ENCODE assay signal across 21 mouse cellular contexts in genomic region chr5:48301186-48301585, GRCm38 (mm10). TPM values are rescaled to one million over a fixed set of nuclear protein-coding genes. Genes with fewer than 3 reads are reported as not detected.
DNase-seq lines count a peak whose midpoint lies in the region; ATAC-seq lines count a peak whose summit lies in the region.
"Had no signal": no experiment of that assay in that cellular context is flagged by ENCODE, and none has a peak within 500 bp of the region (broad histone marks: within the 10 kb centered on the region; RNA-seq: fewer than 3 reads in every experiment).

No protein-coding gene starts in this region.

- no peak overlapping the region for H3K9ac ChIP-seq in heart, embryonic 11.5 days (ENCODE audit: low read depth, low read length)
- H3K9ac ChIP-seq in kidney, embryonic 16.5 days (replicated peaks; ENCODE audit: low read length) = no peak overlapping the region
- H3K9ac ChIP-seq: forebrain, embryonic 13.5 days; hindbrain, embryonic 13.5 days; limb, embryonic 12.5 days; liver, embryonic 12.5 days; lung, embryonic 14.5 days; midbrain, embryonic 13.5 days had no signal

- no peaks in the 10 kb centered on the region for H3K9me3 ChIP-seq in heart, embryonic 11.5 days (replicated peaks; ENCODE audit: control insufficient read depth, low read length)
- H3K9me3 ChIP-seq in kidney, embryonic 16.5 days (ENCODE audit: low read length) = no peaks in the 10 kb centered on the region
- H3K9me3 ChIP-seq: forebrain, embryonic 13.5 days; hindbrain, embryonic 13.5 days; limb, embryonic 12.5 days; liver, embryonic 12.5 days; midbrain, embryonic 13.5 days had no signal

- H3K4me1 ChIP-seq in heart, embryonic 11.5 days (ENCODE audit: control insufficient read depth, insufficient read depth, low read length) = no peaks in the 10 kb centered on the region
- H3K4me1 ChIP-seq in kidney, embryonic 16.5 days (ENCODE audit: insufficient read depth, low read length) = no peaks in the 10 kb centered on the region
- H3K4me1 ChIP-seq: forebrain, embryonic 13.5 days; hindbrain, embryonic 13.5 days; limb, embryonic 12.5 days; liver, embryonic 12.5 days; midbrain, embryonic 13.5 days had no signal

- peak; percentile 63 to 74 for DNase-seq in heart, adult 18-20 months
- peak; percentile 12 for DNase-seq in lung, postnatal 10 days
- no peak for DNase-seq in lung, adult 18-20 months
- DNase-seq in heart, postnatal 4 days = peak; percentile 42
- no peak for DNase-seq in right cerebral cortex, postnatal 25 days
- DNase-seq: adrenal gland, postnatal 14 days; cerebellum, adult 2 months; kidney, adult 2 months; kidney, postnatal 10 days; lung, embryonic 14.5 days; thymus, adult 2 months; thymus, postnatal 4 days had no signal

- H3K4me3 ChIP-seq in heart, embryonic 11.5 days (ENCODE audit: low read depth, low read length) = no peak overlapping the region
- H3K4me3 ChIP-seq in kidney, embryonic 16.5 days (ENCODE audit: low read length) = no peak overlapping the region
- H3K4me3 ChIP-seq: forebrain, embryonic 13.5 days; hindbrain, embryonic 13.5 days; limb, embryonic 12.5 days; liver, embryonic 12.5 days; megakaryocyte, embryonic 14.5 days; midbrain, embryonic 13.5 days had no signal

- no peak overlapping the region for H3K27ac ChIP-seq in heart, embryonic 11.5 days (ENCODE audit: low read depth, low read length)
- H3K27ac ChIP-seq in kidney, embryonic 16.5 days (ENCODE audit: low read length) = no peak overlapping the region
- H3K27ac ChIP-seq: forebrain, embryonic 13.5 days; hindbrain, embryonic 13.5 days; limb, embryonic 12.5 days; liver, embryonic 12.5 days; midbrain, embryonic 13.5 days; stomach, postnatal 0 days had no signal

- H3K4me2 ChIP-seq in heart, embryonic 11.5 days = no peak overlapping the region
- no peak overlapping the region for H3K4me2 ChIP-seq in kidney, embryonic 16.5 days (replicated peaks; ENCODE audit: low read depth, low read length)
- H3K4me2 ChIP-seq: forebrain, embryonic 13.5 days; hindbrain, embryonic 13.5 days; limb, embryonic 12.5 days; liver, embryonic 12.5 days; lung, embryonic 14.5 days; midbrain, embryonic 13.5 days had no signal

- H3K27me3 ChIP-seq in heart, embryonic 11.5 days (ENCODE audit: control insufficient read depth, insufficient read depth, low read length) = no peaks in the 10 kb centered on the region
- H3K27me3 ChIP-seq in kidney, embryonic 16.5 days (ENCODE audit: insufficient read depth, low read length) = no peaks in the 10 kb centered on the region
- H3K27me3 ChIP-seq: forebrain, embryonic 13.5 days; hindbrain, embryonic 13.5 days; limb, embryonic 12.5 days; liver, embryonic 12.5 days; midbrain, embryonic 13.5 days had no signal

- peaks cover 5% of the 10 kb centered on the region; the same call in 1 of the 2 replicates for H3K36me3 ChIP-seq in heart, embryonic 11.5 days (ENCODE audit: control insufficient read depth, insufficient read depth, low read length)
- peaks cover 24% of the 10 kb centered on the region; the same call in 1 of the 2 replicates for H3K36me3 ChIP-seq in kidney, embryonic 16.5 days (ENCODE audit: insufficient read depth, low read length)
- H3K36me3 ChIP-seq: limb, embryonic 12.5 days; liver, embryonic 12.5 days had no signal

- no peak for ATAC-seq in heart, embryonic 11.5 days (replicated peaks; ENCODE audit: insufficient number of reproducible peaks, low FRiP score, low TSS enrichment)
- ATAC-seq in kidney, embryonic 16.5 days (ENCODE audit: low FRiP score, low TSS enrichment) = no peak
- ATAC-seq: forebrain, embryonic 13.5 days; liver, embryonic 12.5 days; midbrain, embryonic 13.5 days had no signal

- WGBS in heart, embryonic 11.5 days (ENCODE audit: insufficient replicate concordance) = 71% methylated on average over 3 of the region's 3 CpGs
- 89% methylated on average over 3 of the region's 3 CpGs for WGBS in kidney, embryonic 16.5 days

RNA-seq across cellular contexts. Expression of gene 5730480H06Rik, which starts 26.6 kb away (rescaled TPM):
- 1 to 10 TPM; 3.9 to 4.7 TPM for total RNA-seq in heart, adult 18-20 months (2021)
- 17.0 and 17.3 TPM in 2 replicates for polyA plus RNA-seq in heart, embryonic 11.5 days (2014; fragmentation: Nextera tagmentation; extraction: Ambion mirVana)
- 10 to 100 TPM; 10.9 to 12.6 TPM for total RNA-seq in heart, postnatal 4 days (2021)
- polyA plus RNA-seq in kidney, embryonic 16.5 days (2015; fragmentation: Nextera tagmentation; extraction: Ambion mirVana) = 24.2 and 28.2 TPM in 2 replicates

Comparison
In these comparisons a context has a peak if more than half of its experiments do, and no peak if none do; other contexts are left out.
1. DNase-seq: peak in heart, adult 18-20 months (2 of 2), lung, postnatal 10 days (single experiment) and heart, postnatal 4 days (single experiment); none in lung, adult 18-20 months (0 of 2) and right cerebral cortex, postnatal 25 days (single experiment).